Mouse (Mus musculus) ovary, postnatal 10 days (tissue): ENCODE data around the gene Tmem262.
A peak's percentile ranks its signal among the peaks of the same experiment; 100 is the strongest.

Source experiments
- DNase-seq: peaks from one replicate; pipeline ENCODE4 v3.0.0; 2022; ENCODE audit warnings: low spot score

The Tmem262 gene

GRCm38 (mm10) chr19:6061021-6061533, 18.8 kb upstream of the Tmem262 start, which contains the start of gene Znhit2:
TSS of gene Znhit2 (plus strand) at chr19:6061192.
- DNase-seq = no peak

GRCm38 (mm10) chr19:6061641-6062302, 18.1 kb upstream of the Tmem262 start:
- no peak for DNase-seq

GRCm38 (mm10) chr19:6062418-6062817, 17.4 kb upstream of the Tmem262 start:
- no peak for DNase-seq

GRCm38 (mm10) chr19:6063081-6063480, 16.8 kb upstream of the Tmem262 start:
- DNase-seq = no peak

- no peak for DNase-seq
Observed at GRCm38 (mm10) chr19:6066571-6066970, 13.3 kb upstream of the Tmem262 start.

- no peak for DNase-seq
Observed at GRCm38 (mm10) chr19:6067011-6067723, 12.7 kb upstream of the Tmem262 start.

GRCm38 (mm10) chr19:6067724-6068415, 12.0 kb upstream of the Tmem262 start, which contains the start of gene Tm7sf2:
TSS of gene Tm7sf2 (minus strand) at chr19:6068373.
- DNase-seq = peak; percentile 75

GRCm38 (mm10) chr19:6068951-6069350, 10.9 kb upstream of the Tmem262 start:
- DNase-seq = no peak

- no peak for DNase-seq
Observed at GRCm38 (mm10) chr19:6069851-6070250, 10.0 kb upstream of the Tmem262 start.

- DNase-seq = no peak
Observed at GRCm38 (mm10) chr19:6070571-6071250, 9.1 kb upstream of the Tmem262 start.

- no peak for DNase-seq
Observed at GRCm38 (mm10) chr19:6071261-6071660, 8.6 kb upstream of the Tmem262 start.

GRCm38 (mm10) chr19:6073889-6074288, 5.9 kb upstream of the Tmem262 start:
- no peak for DNase-seq

- peak; percentile 56 for DNase-seq
Observed at GRCm38 (mm10) chr19:6076564-6077393, 3.1 kb upstream of the Tmem262 start, which contains the start of gene Vps51. TSS of gene Vps51 (minus strand) at chr19:6077231.

GRCm38 (mm10) chr19:6082156-6082555, 2.3 kb downstream of the Tmem262 start, which contains the start of gene Gm28374:
TSS of gene Gm28374 (minus strand) at chr19:6082256.
- no peak for DNase-seq

- DNase-seq = peak; percentile 86
Observed at GRCm38 (mm10) chr19:6084478-6085248, 4.8 kb downstream of the Tmem262 start, which contains the start of the genes Zfpl1 and Cdca5. TSS of gene Zfpl1 (minus strand) at chr19:6084956. TSS of gene Cdca5 (plus strand) at chr19:6084983.

- no peak for DNase-seq
Observed at GRCm38 (mm10) chr19:6085417-6085879, 5.6 kb downstream of the Tmem262 start.

GRCm38 (mm10) chr19:6088841-6089240, 9.0 kb downstream of the Tmem262 start:
- DNase-seq = no peak

- no peak for DNase-seq
Observed at GRCm38 (mm10) chr19:6094119-6094518, 14.3 kb downstream of the Tmem262 start, which contains the start of gene AC131692.1. TSS of gene AC131692.1 (plus strand) at chr19:6094419.

- no peak for DNase-seq
Observed at GRCm38 (mm10) chr19:6097847-6098246, 18.0 kb downstream of the Tmem262 start.

GRCm38 (mm10) chr19:6101186-6101585, 21.4 kb downstream of the Tmem262 start:
- no peak for DNase-seq
